Mouse (Mus musculus): ENCODE measurements around the gene Clmn.
"Not testable (repeated sequence)": the region's sequence is repeated elsewhere in the genome, so short reads cannot be mapped to it uniquely, and the experiment has no call there.

Clmn gene

GRCm38 (mm10) chr12:104838987-104839386 lies 25.9 kb downstream of the Clmn start:
- in situ Hi-C loops (cut with MboI, MseI) = no loop called here

GRCm38 (mm10) chr12:104838462-104838861 lies 26.4 kb downstream of the Clmn start:
- in situ Hi-C loops (cut with MboI, MseI) = no loop called here

GRCm38 (mm10) chr12:104837957-104838401 lies 26.9 kb downstream of the Clmn start:
- in situ Hi-C loops (cut with MboI, MseI) = no loop called here

- in situ Hi-C loops (cut with MboI, MseI) = no loop called here
Observed at GRCm38 (mm10) chr12:104837111-104837837, 27.6 kb downstream of the Clmn start.

- in situ Hi-C loops (cut with MboI, MseI) = no loop called here
Observed at GRCm38 (mm10) chr12:104836230-104836629, 28.6 kb downstream of the Clmn start.

GRCm38 (mm10) chr12:104835369-104836094 lies 29.3 kb downstream of the Clmn start:
- in situ Hi-C loops (cut with MboI, MseI) = no loop called here

GRCm38 (mm10) chr12:104834772-104835171 lies 30.1 kb downstream of the Clmn start:
- in situ Hi-C loops (cut with MboI, MseI) = no loop called here

- in situ Hi-C loops (cut with MboI, MseI) = no loop called here
Observed at GRCm38 (mm10) chr12:104830666-104831435, 34.0 kb downstream of the Clmn start.

GRCm38 (mm10) chr12:104830283-104830639 lies 34.6 kb downstream of the Clmn start:
- in situ Hi-C loops (cut with MboI, MseI) = no loop called here

- in situ Hi-C loops (cut with MboI, MseI) = no loop called here
Observed at GRCm38 (mm10) chr12:104829596-104830282, 35.1 kb downstream of the Clmn start.

- in situ Hi-C loops (cut with MboI, MseI) = not testable (repeated sequence)
Observed at GRCm38 (mm10) chr12:104828986-104829385, 35.9 kb downstream of the Clmn start.

- in situ Hi-C loops (cut with MboI, MseI) = no loop called here
Observed at GRCm38 (mm10) chr12:104827721-104828120, 37.2 kb downstream of the Clmn start.

- in situ Hi-C loops (cut with MboI, MseI) = no loop called here
Observed at GRCm38 (mm10) chr12:104824907-104825267, 40.0 kb downstream of the Clmn start.

GRCm38 (mm10) chr12:104824244-104824906 lies 40.5 kb downstream of the Clmn start:
- in situ Hi-C loops (cut with MboI, MseI) = no loop called here

- in situ Hi-C loops (cut with MboI, MseI) = no loop called here
Observed at GRCm38 (mm10) chr12:104823722-104824121, 41.2 kb downstream of the Clmn start.

GRCm38 (mm10) chr12:104822838-104823599 lies 41.9 kb downstream of the Clmn start:
- in situ Hi-C loops (cut with MboI, MseI) = no loop called here

GRCm38 (mm10) chr12:104822151-104822550 lies 42.7 kb downstream of the Clmn start:
- in situ Hi-C loops (cut with MboI, MseI) = no loop called here

GRCm38 (mm10) chr12:104820061-104820460 lies 44.8 kb downstream of the Clmn start:
- in situ Hi-C loops (cut with MboI, MseI) = no loop called here

GRCm38 (mm10) chr12:104819050-104819449 lies 45.8 kb downstream of the Clmn start:
- in situ Hi-C loops (cut with MboI, MseI) = no loop called here

GRCm38 (mm10) chr12:104818057-104818456 lies 46.8 kb downstream of the Clmn start:
- in situ Hi-C loops (cut with MboI, MseI) = no loop called here
